Mouse (Mus musculus) gastrocnemius, postnatal 14 days (tissue): ENCODE data around the gene Dnaja2. TPM values are rescaled to one million over a fixed set of nuclear protein-coding genes. Genes with fewer than 3 reads are reported as not detected.

Experiments used
- total RNA-seq, 2 experiments: library from RNA; stranded (reverse); gene quantifications; 2 replicates each; pipeline ENCODE4 v1.2.3; 2021

The Dnaja2 gene
- total RNA-seq, 2 experiments from 2014 or later = 177 to 178 TPM

Other genes starting within 250 kb of the Dnaja2 start
- gene Mylk3, start 169.0 kb downstream of the Dnaja2 start, total RNA-seq = 1 to 10 TPM; 1.4 to 1.7 TPM
- 10 to 100 TPM; 12.5 to 12.8 TPM for gene 4921524J17Rik, start 122.5 kb downstream of the Dnaja2 start, total RNA-seq
- gene Gpt2, start 62.8 kb downstream of the Dnaja2 start, total RNA-seq = 100 to 1,000 TPM in 1 of 2 experiments, 10 to 100 TPM in 1; 74.7 to 129 TPM
- 1 to 10 TPM; 1.8 to 3.2 TPM for gene Neto2, start 145.6 kb upstream of the Dnaja2 start, total RNA-seq